Mouse (Mus musculus) heart, postnatal 0 days (tissue): ENCODE data around the gene Lypd4.

Experiments used
- CTCF ChIP-seq: IDR thresholded peaks from 2 replicates; pipeline ENCODE4 v1.5.1; 2016; ENCODE audit warnings: antibody characterized with exemption, control low read depth, low read depth
- EP300 ChIP-seq: IDR thresholded peaks from 2 replicates; pipeline ENCODE4 v1.6.1; 2016; ENCODE audit warnings: antibody characterized with exemption, low read depth

GRCm38 (mm10) chr7:24827181-24827580 is 42.6 kb downstream of the Lypd4 start:
- TF ChIP-seq CTCF: no peak
- no peak for TF ChIP-seq EP300
